Mouse (Mus musculus) liver, embryonic 11.5 days (tissue): ENCODE results near the gene Greb1. TPM values are rescaled to one million over a fixed set of nuclear protein-coding genes. Genes with fewer than 3 reads are reported as not detected.
"Not testable (repeated sequence)": the region's sequence is repeated elsewhere in the genome, so short reads cannot be mapped to it uniquely, and the experiment has no call there.

ENCODE experiments used
- ATAC-seq: fragments of 200-750 bp; cut with Nextera tagmentation; replicated peaks from 2 replicates; pipeline ENCODE4 v1.8.0; 2017; ENCODE audit warnings: moderate number of reproducible peaks, mild to moderate bottlenecking, moderate TSS enrichment, moderate library complexity; ENCODE audit not compliant: low FRiP score
- DNase-seq: peaks from one replicate; pipeline ENCODE4 v3.0.0-alpha.2; 2017; ENCODE audit warnings: low spot score
- H3K27ac ChIP-seq: fragments of 300-500 bp; sonication (generic); 2 replicates; pipeline ENCODE4 v1.5.1; 2014; ENCODE audit warnings: mild to moderate bottlenecking, low read depth, low read length, control low read depth
- H3K27me3 ChIP-seq: fragments of 300-500 bp; sonication (generic); replicated peaks from 2 replicates; pipeline ENCODE4 v1.6.1; 2014; ENCODE audit warnings: low read length, mixed read lengths; ENCODE audit not compliant: control insufficient read depth, insufficient read depth
- H3K36me3 ChIP-seq: fragments of 300-500 bp; sonication (generic); 2 replicates; pipeline ENCODE4 v1.6.1; 2014; ENCODE audit warnings: mild to moderate bottlenecking, low read length, moderate library complexity, mixed read lengths; ENCODE audit not compliant: control insufficient read depth, insufficient read depth
- H3K4me1 ChIP-seq: fragments of 300-500 bp; sonication (generic); replicated peaks from 2 replicates; pipeline ENCODE4 v1.6.1; 2014; ENCODE audit warnings: low read length, mixed read lengths; ENCODE audit not compliant: control insufficient read depth, insufficient read depth
- H3K4me2 ChIP-seq: fragments of 300-500 bp; sonication (generic); 2 replicates; pipeline ENCODE4 v1.6.1; 2014; ENCODE audit warnings: mild to moderate bottlenecking, control low read depth, moderate library complexity
- H3K4me3 ChIP-seq: fragments of 300-500 bp; sonication (generic); 2 replicates; pipeline ENCODE4 v1.5.1; 2014; ENCODE audit warnings: low read depth, low read length, control low read depth
- H3K9ac ChIP-seq: fragments of 300-500 bp; sonication (generic); 2 replicates; pipeline ENCODE4 v1.6.1; 2014; ENCODE audit warnings: low read depth, low read length, control low read depth
- H3K9me3 ChIP-seq: fragments of 300-500 bp; sonication (generic); 2 replicates; pipeline ENCODE4 v1.6.1; 2016; ENCODE audit warnings: low read length, inconsistent platforms, mixed read lengths; ENCODE audit not compliant: control insufficient read depth
- WGBS: fragments of 180-500 bp; shearing (Covaris S2); extraction: QIAGEN DNeasy Blood & Tissue Kit; methylation state at CpG from one replicate; pipeline ENCODE4 v1.1.7; 2014; 5-methylcytosine and 5-hydroxymethylcytosine counted together
- polyA plus RNA-seq: library from polyadenylated mRNA; unstranded; fragments of >200 nt; fragmentation: Nextera tagmentation; extraction: Ambion mirVana; gene quantifications from 2 replicates; pipeline ENCODE4 v1.2.1, GENCODE M21; 2014

The Greb1 gene
- polyA plus RNA-seq, 1 experiment from 2014 or later, result 5.5 TPM

DNA sequence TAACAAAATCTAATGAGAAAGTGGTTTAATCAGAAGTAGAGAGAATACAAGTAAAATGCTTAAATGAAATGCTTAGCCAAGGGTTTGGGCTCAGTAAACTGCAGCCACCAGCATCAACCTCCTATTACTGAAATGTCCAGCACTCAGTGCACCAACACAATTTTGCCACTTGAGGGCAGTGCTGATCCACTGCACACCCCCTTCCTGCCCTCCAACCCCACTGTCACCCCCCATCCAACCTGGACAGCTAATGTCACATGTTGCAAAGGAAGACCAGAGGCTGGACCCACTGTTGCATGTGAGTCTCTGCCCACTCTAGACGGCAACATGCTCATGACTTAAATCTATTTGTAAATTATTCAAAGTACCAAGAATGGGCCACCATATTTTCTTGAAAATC lies 83.0 kb downstream of the Greb1 start:
- no peaks in the 10 kb centered on the region for H3K9me3 ChIP-seq
- ATAC-seq (no peak), DNase-seq (no peak)
- WGBS, result 62% methylated on average over 1 of the region's 1 CpGs
- no peaks in the 10 kb centered on the region for H3K36me3 ChIP-seq
- no peak overlapping the region for H3K27ac ChIP-seq
- no peaks in the 10 kb centered on the region for H3K27me3 ChIP-seq
- no peak overlapping the region for H3K9ac ChIP-seq
- no peak overlapping the region for H3K4me2 ChIP-seq
- H3K4me3 ChIP-seq, result no peak overlapping the region
- H3K4me1 ChIP-seq, result no peaks in the 10 kb centered on the region

DNA sequence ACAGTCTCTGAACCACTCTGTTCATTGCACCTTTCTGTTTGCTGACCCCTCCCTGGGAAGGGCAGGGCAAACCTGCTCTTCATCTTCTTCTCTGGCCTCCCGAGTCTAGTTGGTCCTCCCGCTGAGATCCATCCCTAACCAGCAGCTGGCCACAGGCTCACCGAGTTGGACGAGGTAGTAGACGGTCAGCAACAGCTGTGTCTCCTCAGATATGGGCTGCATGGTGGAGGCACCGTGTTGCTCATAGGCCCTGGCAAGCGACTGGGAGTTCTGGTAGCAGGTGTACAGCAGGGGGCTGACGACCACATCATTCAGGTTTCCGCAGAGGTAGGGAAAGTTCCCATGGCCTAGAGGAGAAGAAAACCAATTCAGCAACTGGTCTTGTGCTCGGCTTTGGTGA lies 86.1 kb downstream of the Greb1 start:
- Histone ChIP-seq H3K4me3 (no peak overlapping the region), H3K27ac (no peak overlapping the region), H3K9ac (no peak overlapping the region), H3K4me2 (no peak overlapping the region), H3K27me3 (no peaks in the 10 kb centered on the region), H3K9me3 (no peaks in the 10 kb centered on the region), H3K36me3 (no peaks in the 10 kb centered on the region), H3K4me1 (no peaks in the 10 kb centered on the region)
- ATAC-seq (no peak), DNase-seq (no peak)
- WGBS, result 84% methylated on average over 10 of the region's 10 CpGs

DNA sequence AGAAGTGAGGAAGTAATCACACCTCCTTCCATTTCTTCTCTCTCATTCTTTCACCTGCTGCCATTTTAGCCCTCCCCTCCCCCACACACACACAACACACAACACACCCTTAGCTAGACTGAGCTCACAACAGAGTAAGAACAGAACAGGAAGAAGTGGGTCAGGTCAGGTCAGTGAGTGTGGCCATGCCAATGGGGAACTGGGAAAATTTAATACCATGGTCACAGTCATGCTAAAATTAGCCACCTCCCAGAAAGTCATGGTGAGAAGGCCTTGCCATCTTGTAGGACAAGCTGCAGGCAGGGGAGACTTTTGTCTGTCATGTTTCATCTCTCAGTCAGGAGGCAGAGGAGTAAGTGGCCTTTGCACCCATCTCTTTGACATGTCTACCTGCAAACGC lies 102.0 kb downstream of the Greb1 start:
- no peak for ATAC-seq
- no peaks in the 10 kb centered on the region for H3K27me3 ChIP-seq
- no peak overlapping the region for H3K4me2 ChIP-seq
- 85% methylated on average over 1 of the region's 1 CpGs for WGBS
- H3K9ac ChIP-seq, result no peak overlapping the region
- peaks cover 2% of the 10 kb centered on the region; the same call in 1 of the 2 replicates for H3K36me3 ChIP-seq
- no peaks in the 10 kb centered on the region for H3K9me3 ChIP-seq
- no peak overlapping the region for H3K27ac ChIP-seq
- no peak overlapping the region for H3K4me3 ChIP-seq
- DNase-seq, result no peak
- no peaks in the 10 kb centered on the region for H3K4me1 ChIP-seq

DNA sequence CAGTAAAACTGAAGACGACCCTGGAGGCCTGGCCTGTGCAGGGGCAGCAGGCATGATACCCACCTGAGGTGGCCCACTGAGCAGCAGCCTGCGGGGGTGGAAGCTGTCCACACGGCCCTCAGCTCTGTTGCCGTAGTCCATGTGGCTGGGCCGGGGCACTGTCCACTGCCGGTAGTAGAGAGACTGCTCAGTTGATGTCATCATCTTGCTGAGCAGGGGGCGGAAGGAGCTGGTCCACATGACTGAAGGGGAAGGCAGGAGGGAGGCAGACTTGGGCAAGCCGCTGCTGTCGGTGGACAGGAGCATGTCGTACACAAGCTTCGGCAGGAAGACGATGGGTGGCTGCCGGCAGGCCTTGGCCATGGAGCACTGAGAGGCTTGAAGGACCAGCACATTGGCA lies 104.5 kb downstream of the Greb1 start:
- H3K4me2 ChIP-seq, result no peak overlapping the region

DNA sequence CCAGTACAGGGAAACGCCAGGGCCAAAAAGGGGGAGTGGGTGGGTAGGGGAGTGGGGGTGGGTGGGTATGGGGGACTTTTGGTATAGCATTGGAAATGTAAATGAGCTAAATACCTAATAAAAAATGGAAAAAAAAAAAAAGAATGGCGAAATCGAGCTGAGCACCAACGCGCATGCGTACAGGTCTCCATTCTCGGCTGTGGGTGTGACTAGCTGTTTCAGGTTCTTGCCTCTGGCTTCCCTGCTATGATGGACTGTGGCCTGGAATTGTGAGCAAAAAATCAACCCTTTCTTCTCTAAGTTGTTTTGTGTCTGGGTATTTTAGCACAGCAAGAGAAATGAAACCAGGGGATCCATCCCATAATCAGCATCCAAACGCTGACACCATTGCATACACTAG lies 105.4 kb downstream of the Greb1 start:
- not testable (repeated sequence) for H3K4me3 ChIP-seq, ATAC-seq, H3K4me2 ChIP-seq, H3K4me1 ChIP-seq, H3K36me3 ChIP-seq, H3K27ac ChIP-seq, H3K27me3 ChIP-seq, H3K9me3 ChIP-seq, H3K9ac ChIP-seq, DNase-seq
- WGBS, result 97% methylated on average over 7 of the region's 8 CpGs

More for the DNA sequence above, 104.5 kb downstream of the Greb1 start:
- no peak for ATAC-seq
- no peaks in the 10 kb centered on the region for H3K4me1 ChIP-seq
- H3K4me3 ChIP-seq, result no peak overlapping the region
- peaks cover 2% of the 10 kb centered on the region; the same call in 1 of the 2 replicates for H3K36me3 ChIP-seq
- WGBS, result 89% methylated on average over 13 of the region's 13 CpGs
- no peaks in the 10 kb centered on the region for H3K27me3 ChIP-seq
- H3K27ac ChIP-seq, result no peak overlapping the region
- no peak overlapping the region for H3K9ac ChIP-seq
- no peak for DNase-seq
- no peaks in the 10 kb centered on the region for H3K9me3 ChIP-seq

DNA sequence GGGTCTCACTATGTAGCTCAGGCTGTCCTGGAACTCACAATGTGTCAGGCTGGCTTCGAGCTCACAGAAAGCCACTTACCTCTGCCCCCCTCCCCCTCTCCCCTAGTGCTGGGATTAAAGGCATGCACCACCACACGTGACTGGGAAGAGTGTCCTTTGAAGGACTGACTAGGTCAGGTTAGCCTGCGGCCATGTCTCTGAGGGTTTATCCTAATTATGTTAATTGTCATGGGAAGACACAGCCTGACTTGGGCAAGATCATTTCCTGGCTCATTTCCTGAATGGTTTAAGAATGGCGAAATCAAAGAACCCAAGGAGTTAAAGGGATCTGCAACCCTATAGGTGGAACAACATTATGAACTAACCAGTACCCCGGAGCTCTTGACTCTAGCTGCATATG lies 105.9 kb downstream of the Greb1 start:
- ATAC-seq, result no peak

DNA sequence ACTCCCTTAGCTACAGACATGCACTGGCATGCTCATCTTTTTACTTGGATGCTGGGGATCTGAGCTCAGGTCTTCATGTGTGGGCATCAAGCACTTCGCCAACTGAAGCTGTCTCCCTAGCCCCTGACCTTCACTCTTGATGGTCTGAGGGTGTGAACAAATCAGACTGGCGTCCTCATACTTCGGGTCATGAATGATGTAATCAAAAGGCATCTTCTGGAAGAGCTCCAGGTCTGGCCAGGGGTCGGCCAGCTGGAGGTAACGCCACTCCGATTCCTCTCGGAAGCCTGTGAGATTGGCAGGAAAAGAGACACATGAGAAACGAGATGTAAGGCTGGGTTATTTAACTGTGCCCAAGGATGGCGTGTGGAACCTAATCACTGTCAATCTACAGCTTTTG lies 110.1 kb downstream of the Greb1 start:
- ATAC-seq (no peak), DNase-seq (no peak)
- Histone ChIP-seq H3K27ac (no peak overlapping the region), H3K27me3 (no peaks in the 10 kb centered on the region), H3K9ac (no peak overlapping the region), H3K4me3 (no peak overlapping the region), H3K4me1 (no peaks in the 10 kb centered on the region), H3K9me3 (no peaks in the 10 kb centered on the region), H3K4me2 (no peak overlapping the region), H3K36me3 (no peaks in the 10 kb centered on the region)
- WGBS, result 87% methylated on average over 9 of the region's 9 CpGs

More for the DNA sequence above, 105.9 kb downstream of the Greb1 start:
- Histone ChIP-seq H3K4me3 (no peak overlapping the region), H3K4me1 (no peaks in the 10 kb centered on the region), H3K9me3 (no peaks in the 10 kb centered on the region), H3K27me3 (no peaks in the 10 kb centered on the region), H3K36me3 (peaks cover 2% of the 10 kb centered on the region; the same call in 1 of the 2 replicates), H3K9ac (no peak overlapping the region), H3K4me2 (no peak overlapping the region), H3K27ac (no peak overlapping the region)
- no peak for DNase-seq
- WGBS, result 68% methylated on average over 5 of the region's 5 CpGs

DNA sequence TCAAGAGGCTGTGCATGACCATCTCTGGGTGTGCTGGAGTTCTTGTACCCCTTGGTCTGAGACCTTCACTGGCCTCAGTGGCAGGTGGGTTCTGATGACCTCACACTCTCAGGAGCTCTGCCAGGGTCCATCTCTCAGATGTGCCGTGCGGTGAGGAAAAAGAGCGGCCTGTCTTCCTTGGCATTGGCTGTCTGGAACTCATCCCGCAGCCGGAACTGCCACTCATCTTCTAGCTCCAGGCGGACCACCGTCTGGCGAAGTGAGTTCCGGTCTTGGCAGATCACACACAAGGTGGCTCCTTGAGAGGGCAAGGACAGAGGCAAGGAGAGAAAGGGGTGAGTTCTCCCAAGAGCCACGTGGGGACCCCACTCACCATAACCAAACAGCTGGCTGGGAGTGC lies 128.4 kb downstream of the Greb1 start:
- DNase-seq (no peak), ATAC-seq (no peak)
- H3K9ac ChIP-seq, result no peak overlapping the region
- no peaks in the 10 kb centered on the region for H3K4me1 ChIP-seq
- no peak overlapping the region for H3K27ac ChIP-seq
- H3K9me3 ChIP-seq, result no peaks in the 10 kb centered on the region
- H3K36me3 ChIP-seq, result 0 out of 2 replicates have a peak, but pooled peaks cover 2% of the 10 kb centered on the region
- no peak overlapping the region for H3K4me2 ChIP-seq
- H3K4me3 ChIP-seq, result no peak overlapping the region
- H3K27me3 ChIP-seq, result no peaks in the 10 kb centered on the region
- 93% methylated on average over 10 of the region's 10 CpGs for WGBS

DNA sequence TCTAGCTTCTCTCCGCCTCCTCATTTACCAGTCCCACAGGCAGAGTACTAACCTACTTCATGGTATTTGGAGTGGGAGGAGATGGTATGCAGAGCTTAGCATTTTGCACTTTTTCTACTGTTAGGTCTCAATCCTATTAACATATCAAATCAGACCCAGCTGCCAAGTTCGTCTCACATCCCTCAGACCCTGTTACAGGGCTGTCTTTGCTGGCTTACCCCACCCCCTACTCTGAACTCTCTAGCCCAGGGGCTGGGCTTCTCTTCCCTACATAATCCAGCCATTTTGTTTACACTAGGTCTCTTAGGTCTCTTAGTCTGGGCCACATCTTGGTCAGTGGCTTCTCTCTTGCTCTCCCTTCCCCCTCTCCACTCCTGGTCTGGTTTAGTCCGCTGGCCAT lies 131.5 kb downstream of the Greb1 start:
- H3K4me3 ChIP-seq, result no peak overlapping the region
- 66% methylated on average over 3 of the region's 3 CpGs for WGBS
- no peaks in the 10 kb centered on the region for H3K27me3 ChIP-seq
- H3K9ac ChIP-seq, result no peak overlapping the region
- DNase-seq, result no peak
- H3K36me3 ChIP-seq, result 0 out of 2 replicates have a peak, but pooled peaks cover 2% of the 10 kb centered on the region
- H3K9me3 ChIP-seq, result no peaks in the 10 kb centered on the region
- no peaks in the 10 kb centered on the region for H3K4me1 ChIP-seq
- no peak overlapping the region for H3K4me2 ChIP-seq
- ATAC-seq, result no peak
- H3K27ac ChIP-seq, result no peak overlapping the region
